Mouse (Mus musculus) MN1 (cell line): ENCODE data around the gene Lrsam1.

Experiments
- DNase-seq: peaks from one replicate; pipeline ENCODE4 v3.0.0-alpha.2; 2016; ENCODE audit warnings: low spot score

The Lrsam1 gene

DNA sequence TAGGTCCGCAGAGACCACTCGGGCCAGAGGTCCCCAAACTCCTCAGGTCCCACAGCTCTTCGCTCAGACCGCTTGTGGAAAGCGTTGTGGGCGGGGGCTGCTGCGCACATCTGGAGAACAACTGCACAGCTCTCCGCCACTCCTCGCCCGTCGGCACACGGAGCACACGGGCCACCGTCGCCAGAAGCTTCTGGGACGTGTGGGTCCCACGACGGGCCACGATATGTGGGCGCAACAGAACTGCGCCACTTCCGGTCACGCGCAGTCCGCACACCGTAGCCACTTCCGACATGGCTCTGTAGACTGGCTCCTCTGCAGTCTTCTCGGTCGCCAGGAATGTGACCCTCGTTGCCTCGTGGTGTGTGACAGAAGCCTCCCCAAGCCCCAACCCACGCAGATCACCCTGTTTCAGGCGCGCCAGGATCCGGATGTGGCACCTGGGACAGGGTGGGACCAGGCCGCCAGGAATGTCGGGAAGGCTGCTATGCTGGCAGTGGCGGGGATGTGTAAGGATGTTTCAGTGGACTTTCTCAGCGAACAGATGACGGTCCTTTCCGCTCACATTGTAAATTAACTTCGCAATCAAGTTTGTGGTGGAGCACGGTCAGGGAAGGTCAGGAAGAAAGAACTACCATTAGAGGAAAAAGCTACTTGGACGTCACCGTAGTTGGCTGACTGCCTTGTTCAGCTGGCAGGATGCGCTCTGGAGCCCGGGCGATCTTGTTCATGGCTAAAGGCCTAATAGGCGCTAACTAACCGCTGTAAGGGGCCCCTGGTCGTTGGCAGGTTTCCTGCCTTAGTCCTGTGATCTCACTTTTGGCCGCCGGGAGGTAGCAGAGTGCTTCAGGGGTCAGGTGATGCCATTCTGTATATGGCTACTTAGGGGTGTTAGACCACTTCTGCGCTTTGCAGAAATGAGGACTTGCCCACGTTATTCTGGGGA, 5.5 kb upstream of the Lrsam1 start:
- DNase-seq, result peak; percentile 90

GRCm38 (mm10) chr2:32966184-32966688, 4.8 kb upstream of the Lrsam1 start:
- no peak for DNase-seq

DNA sequence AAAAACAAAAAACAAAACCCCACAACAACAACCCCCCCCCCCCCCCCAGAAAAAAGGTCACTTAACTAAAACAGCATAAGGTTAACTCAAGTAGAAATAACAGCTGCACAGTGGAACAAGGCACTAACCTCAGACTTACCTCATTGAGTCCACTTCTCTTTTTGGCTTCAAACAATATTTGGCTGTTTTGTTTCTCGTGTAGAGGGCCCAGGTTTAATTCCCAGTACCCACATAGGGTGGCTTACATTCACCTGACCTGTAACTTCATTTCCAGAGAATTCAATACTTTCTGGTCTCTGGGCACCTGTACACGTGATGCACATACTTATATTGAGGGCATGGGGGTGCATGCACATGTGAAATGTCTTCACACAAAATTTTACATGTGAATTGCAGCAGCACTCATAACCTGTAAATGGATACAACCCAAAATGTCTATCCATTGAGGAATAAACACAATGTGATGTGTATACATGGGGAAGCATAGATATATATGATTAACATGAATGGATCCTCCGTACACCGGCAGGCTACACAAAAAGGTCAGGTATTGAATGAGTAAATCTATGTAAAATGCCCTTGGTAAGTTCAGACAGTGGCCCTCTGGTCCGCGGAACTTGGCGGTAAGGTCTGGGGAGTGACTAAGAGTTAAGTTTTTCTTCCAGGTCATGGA, 4.2 kb upstream of the Lrsam1 start:
- DNase-seq, result peak; percentile 39

- peak; percentile 32 for DNase-seq
These were observed 3.4 kb upstream of the Lrsam1 start for GRCm38 (mm10) chr2:32964659-32965457.

DNA sequence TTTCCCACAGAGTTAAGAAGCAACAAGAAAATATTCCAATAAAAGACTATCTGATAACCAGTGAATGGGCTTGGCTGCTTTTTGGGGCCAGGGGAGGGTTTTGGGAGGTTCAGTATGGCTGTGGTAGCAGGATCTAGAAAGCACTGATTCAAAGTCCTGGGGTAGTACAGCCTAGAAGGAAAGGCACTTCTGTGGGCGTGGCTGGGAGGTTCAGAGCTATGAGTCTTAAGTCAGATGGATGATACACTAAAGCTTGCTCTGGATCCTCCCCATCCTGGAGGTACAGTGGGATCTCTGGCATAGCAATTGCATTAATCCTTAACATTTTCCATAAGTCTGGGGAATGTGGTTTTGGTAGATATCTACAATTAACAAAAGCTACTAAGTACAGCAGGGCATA, 2.6 kb upstream of the Lrsam1 start:
- DNase-seq, result peak; percentile 25

- DNase-seq, result no peak
These were observed 2.1 kb upstream of the Lrsam1 start for GRCm38 (mm10) chr2:32963544-32963943.

GRCm38 (mm10) chr2:32962875-32963220, 1.4 kb upstream of the Lrsam1 start:
- DNase-seq, result no peak

GRCm38 (mm10) chr2:32962062-32962874, 854 bp upstream of the Lrsam1 start:
- peak; percentile 49 for DNase-seq

DNA sequence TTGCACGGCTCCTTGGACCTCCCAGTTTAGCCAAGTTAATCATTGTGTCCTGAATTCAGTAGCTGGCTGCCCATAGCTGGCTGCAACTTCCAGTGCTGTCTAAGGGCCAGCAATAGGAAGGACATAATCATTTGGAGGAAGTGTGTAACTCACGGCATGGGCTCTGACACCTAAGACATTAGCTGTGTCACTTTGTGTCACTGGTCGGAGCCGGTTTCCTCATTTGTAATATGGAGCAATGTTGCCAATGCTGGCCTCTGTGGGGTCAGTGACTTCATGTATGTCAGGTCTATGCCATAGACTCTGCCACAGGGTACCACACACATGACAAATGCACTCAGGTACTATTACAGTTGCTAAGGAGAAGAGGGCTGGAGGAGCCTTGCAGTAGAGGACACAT, 1.1 kb downstream of the Lrsam1 start:
- DNase-seq, result peak; percentile 32

GRCm38 (mm10) chr2:32957344-32957743, 4.1 kb downstream of the Lrsam1 start:
- DNase-seq, result peak; percentile 21

DNA sequence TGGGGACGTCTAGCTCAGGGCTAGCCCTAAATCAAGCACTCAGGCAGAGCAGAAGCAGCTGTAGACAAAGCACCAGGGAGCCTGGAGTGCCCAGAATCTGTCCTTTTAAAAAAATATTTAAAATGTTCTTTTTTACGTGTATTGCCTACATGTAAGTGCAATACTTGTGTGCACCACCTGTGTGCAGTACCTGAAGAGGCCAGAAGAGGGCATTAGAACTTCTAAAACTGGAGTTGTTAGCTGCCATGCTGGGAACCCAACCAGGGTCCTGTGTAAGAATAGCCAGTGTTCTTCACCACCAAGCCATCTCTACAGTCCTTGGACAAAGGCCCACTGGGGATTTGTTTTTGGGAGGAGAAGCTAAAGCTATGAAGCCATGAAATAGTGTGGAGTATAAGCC, 6.8 kb downstream of the Lrsam1 start:
- DNase-seq, result no peak

DNA sequence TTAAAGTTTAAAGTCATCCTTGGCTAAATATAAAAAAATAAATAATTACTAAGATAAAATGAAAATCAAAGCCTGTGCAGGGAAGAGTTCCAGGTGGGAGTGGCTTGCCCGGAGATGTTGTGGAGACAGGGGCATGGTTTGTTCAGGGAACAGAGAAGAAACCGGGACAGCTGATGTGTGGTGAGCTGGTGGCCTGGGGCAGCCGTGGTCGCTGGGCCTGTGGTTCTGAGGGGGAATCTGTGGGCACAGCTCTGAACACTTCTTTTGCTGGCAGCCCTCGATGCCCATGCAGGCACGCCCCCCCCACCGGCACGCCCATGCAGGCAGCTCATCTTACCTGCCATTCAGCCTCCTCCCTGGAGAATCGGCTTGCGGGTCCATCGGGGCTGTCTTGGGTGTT, 14.0 kb downstream of the Lrsam1 start:
- DNase-seq, result no peak

DNA sequence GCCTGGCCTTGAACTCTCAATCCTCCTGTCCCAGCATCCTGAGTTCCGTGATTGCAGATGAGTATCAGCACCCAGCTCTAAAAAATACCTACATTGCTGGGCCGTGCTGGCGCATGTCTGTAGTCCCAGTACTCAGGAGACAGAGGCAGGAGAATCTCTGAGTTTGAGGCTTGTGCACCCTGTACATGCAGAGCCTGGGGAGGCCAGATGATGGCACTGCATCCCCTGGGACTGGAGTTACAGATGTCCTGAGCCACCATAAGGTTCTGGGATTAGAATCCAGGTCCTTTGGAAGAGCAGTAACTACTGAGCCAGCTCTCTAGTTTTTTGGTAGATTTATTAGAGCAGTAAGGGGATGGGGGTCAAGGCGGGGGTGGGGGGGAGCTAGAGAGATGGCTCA, 20.9 kb downstream of the Lrsam1 start:
- no peak for DNase-seq

- peak; percentile 26 for DNase-seq
These were observed 22.0 kb downstream of the Lrsam1 start for GRCm38 (mm10) chr2:32939418-32939817.

GRCm38 (mm10) chr2:32938741-32939140, 22.7 kb downstream of the Lrsam1 start:
- no peak for DNase-seq

DNA sequence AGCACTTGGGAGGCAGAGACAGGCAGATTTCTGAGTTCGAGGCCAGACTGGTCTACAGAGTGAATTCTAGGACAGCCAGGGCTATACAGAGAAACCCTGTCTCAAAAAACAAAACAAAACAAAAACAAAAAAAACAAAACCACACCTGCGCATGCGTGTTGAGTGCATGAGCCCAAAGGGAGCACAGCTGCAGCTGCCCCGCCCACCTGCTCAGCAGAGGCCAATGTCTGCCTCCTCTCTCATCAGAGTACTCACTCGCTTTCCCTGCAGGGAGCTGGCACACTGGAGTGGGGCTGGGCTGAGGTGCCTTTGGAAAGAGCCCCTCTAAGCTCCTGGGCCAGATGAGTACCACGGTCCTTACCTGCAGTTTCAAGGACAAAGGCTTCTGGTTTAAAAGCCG, 29.7 kb downstream of the Lrsam1 start:
- no peak for DNase-seq

DNA sequence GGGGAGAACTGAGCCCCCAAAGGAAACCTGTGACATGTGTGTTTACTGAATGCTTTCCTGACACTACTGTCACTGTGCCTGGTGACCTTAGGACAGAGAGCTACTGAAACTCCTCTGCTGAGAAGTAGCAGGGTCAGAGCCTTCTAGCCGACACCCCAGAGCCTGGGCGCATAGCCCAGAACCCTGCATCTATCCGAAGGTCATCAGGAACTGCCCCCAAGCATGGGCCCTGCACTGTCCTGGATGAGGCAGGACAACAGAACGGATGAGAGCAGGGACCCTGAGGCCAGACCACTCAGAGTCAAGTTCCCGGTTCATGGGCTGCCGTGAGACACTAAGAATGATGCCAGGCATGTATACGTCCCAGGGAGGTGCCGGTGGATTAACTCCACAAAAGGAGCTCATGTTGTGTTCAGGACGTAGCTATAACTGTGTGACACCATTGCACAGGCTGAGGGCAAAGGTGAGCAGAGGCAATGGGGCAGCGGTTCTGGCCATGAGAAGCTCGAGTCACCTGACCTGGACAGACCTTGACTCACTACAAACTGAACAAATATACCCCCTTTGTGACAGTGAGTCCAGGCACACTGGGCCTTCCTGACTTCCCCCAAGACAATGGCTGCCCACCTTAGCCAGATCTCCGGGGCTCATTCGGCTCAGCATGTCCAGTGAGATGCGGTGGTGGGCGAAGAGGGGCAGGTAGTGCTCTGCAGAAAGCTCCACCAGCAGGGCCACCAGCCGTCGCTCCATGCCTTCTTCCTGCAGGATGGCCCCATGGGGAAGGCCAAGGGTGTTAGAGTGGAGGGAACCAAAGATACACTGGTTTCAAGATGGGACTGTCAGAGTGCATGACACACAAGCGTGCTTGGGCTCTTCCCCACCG, 32.2 kb downstream of the Lrsam1 start:
- no peak for DNase-seq

GRCm38 (mm10) chr2:32928235-32928946, 33.0 kb downstream of the Lrsam1 start:
- peak; percentile 80 for DNase-seq

DNA sequence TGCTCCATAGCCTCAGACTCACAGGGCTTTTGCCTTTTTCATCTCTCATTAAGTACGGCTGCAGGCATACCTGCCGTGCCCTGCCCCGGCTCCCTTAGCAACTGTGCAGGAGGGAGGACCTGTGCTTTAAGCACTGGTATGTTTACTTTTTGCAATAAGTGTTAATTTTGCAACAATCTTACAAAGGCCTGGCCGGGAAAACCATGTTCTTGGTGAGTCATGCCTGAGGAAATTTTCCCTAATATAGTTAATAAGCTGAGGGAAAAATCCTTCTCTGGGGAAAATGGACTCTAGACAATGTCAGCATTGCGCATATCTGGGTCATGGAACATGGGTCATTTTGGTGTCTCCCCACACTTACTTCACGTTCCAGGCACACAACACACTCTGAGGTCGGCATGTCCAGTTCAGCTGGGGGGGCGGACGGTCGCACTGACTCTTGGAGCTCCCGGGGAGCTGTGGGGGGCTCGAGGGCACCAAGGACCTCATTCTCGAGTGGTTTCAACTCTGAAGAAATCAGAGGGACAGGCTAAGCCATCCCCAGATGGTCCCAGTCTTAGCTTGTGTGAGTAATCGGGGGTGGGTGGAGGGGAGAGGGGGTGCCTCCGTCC, 33.7 kb downstream of the Lrsam1 start:
- DNase-seq, result no peak
